Mouse (Mus musculus) lung, embryonic 14.5 days (tissue): ENCODE results near the gene Mepce. TPM values are rescaled to one million over a fixed set of nuclear protein-coding genes. Genes with fewer than 3 reads are reported as not detected.

Experiments
- ATAC-seq: fragments of 200-750 bp; cut with Nextera tagmentation; 2 replicates; pipeline ENCODE4 v1.8.0; 2017; ENCODE audit warnings: mild to moderate bottlenecking, moderate TSS enrichment, moderate library complexity; ENCODE audit not compliant: insufficient read depth
- DNase-seq: peaks from one replicate; pipeline ENCODE4 v3.0.0-alpha.2; 2015
- H3K27ac ChIP-seq: fragments of 300-500 bp; sonication (generic); 2 replicates; pipeline ENCODE4 v1.5.1; 2014; ENCODE audit warnings: low read depth, mild to moderate bottlenecking, moderate library complexity
- H3K27me3 ChIP-seq: fragments of 300-500 bp; sonication (generic); 2 replicates; pipeline ENCODE4 v1.6.1; 2014; ENCODE audit warnings: low read length, control low read depth; ENCODE audit not compliant: insufficient read depth
- H3K36me3 ChIP-seq: fragments of 300-500 bp; sonication (generic); 2 replicates; pipeline ENCODE4 v1.6.1; 2014; ENCODE audit warnings: control low read depth; ENCODE audit not compliant: insufficient read depth
- H3K4me1 ChIP-seq: fragments of 300-500 bp; sonication (generic); 2 replicates; pipeline ENCODE4 v1.6.1; 2014; ENCODE audit warnings: antibody characterized with exemption, control low read depth; ENCODE audit not compliant: insufficient read depth
- H3K4me2 ChIP-seq: fragments of 300-500 bp; sonication (generic); 2 replicates; pipeline ENCODE4 v1.6.1; 2014; ENCODE audit warnings: mild to moderate bottlenecking
- H3K4me3 ChIP-seq: fragments of 300-500 bp; sonication (generic); 2 replicates; pipeline ENCODE4 v1.5.1; 2014; ENCODE audit warnings: low read depth, low read length
- H3K9ac ChIP-seq: fragments of 300-500 bp; sonication (generic); 2 replicates; pipeline ENCODE4 v1.6.1; 2014
- H3K9me3 ChIP-seq: fragments of 300-500 bp; sonication (generic); 2 replicates; pipeline ENCODE4 v1.6.1; 2016; ENCODE audit warnings: low read depth, low read length, control low read depth
- CTCF ChIP-seq: IDR thresholded peaks from 2 replicates; pipeline ENCODE4 v1.5.1; 2016; ENCODE audit warnings: antibody characterized with exemption, low read depth
- WGBS: fragments of 180-500 bp; shearing (Covaris S2); extraction: QIAGEN DNeasy Blood & Tissue Kit; methylation state at CpG from one replicate; pipeline ENCODE4 v1.1.7; 2014; 5-methylcytosine and 5-hydroxymethylcytosine counted together
- polyA plus RNA-seq: library from polyadenylated mRNA; unstranded; fragments of >200 nt; fragmentation: Nextera tagmentation; extraction: Ambion mirVana; gene quantifications from 2 replicates; pipeline ENCODE4 v1.2.1, GENCODE M21; 2014

The Mepce gene
- polyA plus RNA-seq, 1 experiment from 2014 or later = 14.5 TPM

- H3K9me3 ChIP-seq = no peaks in the 10 kb centered on the region
- TF ChIP-seq CTCF = no peak
- ATAC-seq = no peak
- H3K9ac ChIP-seq = no peak overlapping the region
- no peaks in the 10 kb centered on the region for H3K36me3 ChIP-seq
- WGBS = 61% methylated on average over 4 of the region's 4 CpGs
- DNase-seq = no peak
- no peak overlapping the region for H3K4me3 ChIP-seq
- no peak overlapping the region for H3K27ac ChIP-seq
- H3K4me2 ChIP-seq = no peak overlapping the region
- H3K27me3 ChIP-seq = no peaks in the 10 kb centered on the region
- no peaks in the 10 kb centered on the region for H3K4me1 ChIP-seq
Measured at GRCm38 (mm10) chr5:137817466-137818222, 30.2 kb upstream of the Mepce start.

GRCm38 (mm10) chr5:137808316-137808715, 20.9 kb upstream of the Mepce start:
- DNase-seq (no peak), ATAC-seq (no peak)
- TF ChIP-seq CTCF = no peak
- Histone ChIP-seq H3K36me3 (no peaks in the 10 kb centered on the region), H3K4me2 (no peak overlapping the region), H3K27ac (no peak overlapping the region), H3K4me3 (no peak overlapping the region), H3K4me1 (no peaks in the 10 kb centered on the region), H3K9me3 (no peaks in the 10 kb centered on the region), H3K27me3 (no peaks in the 10 kb centered on the region), H3K9ac (no peak overlapping the region)
- WGBS = 81% methylated on average over 5 of the region's 5 CpGs

- Histone ChIP-seq H3K4me2 (no peak overlapping the region), H3K9ac (no peak overlapping the region), H3K36me3 (no peaks in the 10 kb centered on the region), H3K27me3 (no peaks in the 10 kb centered on the region), H3K27ac (no peak overlapping the region), H3K9me3 (no peaks in the 10 kb centered on the region), H3K4me3 (no peak overlapping the region), H3K4me1 (no peaks in the 10 kb centered on the region)
- ATAC-seq = no peak
- no peak for TF ChIP-seq CTCF
- DNase-seq = peak; percentile 54
- 43% methylated on average over 1 of the region's 1 CpGs for WGBS
Measured at GRCm38 (mm10) chr5:137806158-137806557, 18.7 kb upstream of the Mepce start.

DNA sequence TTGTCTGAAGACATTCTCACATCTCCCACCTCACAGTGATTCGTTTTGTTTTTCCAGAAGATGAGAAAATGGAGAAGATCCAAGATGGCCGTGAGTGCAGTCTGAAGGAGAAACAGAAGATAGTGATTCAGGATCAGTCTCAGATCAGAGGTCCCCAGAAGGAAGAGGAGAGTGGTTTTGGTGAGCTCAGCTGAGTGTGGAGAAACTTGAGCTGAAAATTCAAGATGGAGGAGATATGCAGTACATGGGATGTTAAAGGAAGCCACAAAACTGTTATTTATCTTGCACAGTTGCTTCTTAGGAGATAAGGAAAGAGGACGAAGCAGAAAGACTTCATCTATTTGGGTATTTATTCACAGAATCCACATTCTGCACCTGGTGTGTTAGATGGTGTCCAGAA, 13.5 kb upstream of the Mepce start:
- 73% methylated on average over 3 of the region's 3 CpGs for WGBS
- no peak for DNase-seq
- ATAC-seq = no peak
- Histone ChIP-seq H3K4me3 (no peak overlapping the region), H3K27me3 (no peaks in the 10 kb centered on the region), H3K4me1 (no peaks in the 10 kb centered on the region), H3K4me2 (no peak overlapping the region), H3K9me3 (no peaks in the 10 kb centered on the region), H3K9ac (no peak overlapping the region), H3K36me3 (no peaks in the 10 kb centered on the region), H3K27ac (no peak overlapping the region)
- TF ChIP-seq CTCF = no peak

- DNase-seq (no peak), ATAC-seq (no peak)
- Histone ChIP-seq H3K27ac (no peak overlapping the region), H3K4me2 (no peak overlapping the region), H3K4me1 (no peaks in the 10 kb centered on the region), H3K4me3 (no peak overlapping the region), H3K36me3 (no peaks in the 10 kb centered on the region), H3K9ac (no peak overlapping the region), H3K9me3 (no peaks in the 10 kb centered on the region), H3K27me3 (no peaks in the 10 kb centered on the region)
- no peak for TF ChIP-seq CTCF
- WGBS = 76% methylated on average over 3 of the region's 3 CpGs
Measured at GRCm38 (mm10) chr5:137796606-137797005, 9.2 kb upstream of the Mepce start.

DNA sequence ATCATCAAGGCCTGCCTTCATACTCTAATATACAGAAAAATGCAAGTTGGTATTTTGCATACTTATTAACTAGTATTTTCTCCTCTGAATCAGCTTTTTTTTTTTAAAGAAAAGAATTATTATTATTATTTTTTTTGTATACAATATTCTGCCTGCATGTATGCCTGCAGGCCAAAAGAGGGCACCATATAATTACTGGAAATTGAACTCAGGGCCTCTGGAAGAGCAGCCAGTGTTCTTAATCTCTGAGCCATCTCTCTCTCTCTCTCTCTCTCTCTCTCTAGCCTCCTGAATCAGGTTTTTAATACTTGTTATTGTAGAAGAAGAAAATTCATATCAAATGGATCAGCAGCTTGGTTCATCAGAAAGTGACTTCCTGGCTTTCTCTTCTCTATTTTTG, 4.1 kb upstream of the Mepce start:
- H3K9me3 ChIP-seq = no peaks in the 10 kb centered on the region

GRCm38 (mm10) chr5:137788946-137789531, 1.6 kb upstream of the Mepce start:
- H3K9me3 ChIP-seq = no peaks in the 10 kb centered on the region
- H3K27me3 ChIP-seq = no peaks in the 10 kb centered on the region
- H3K27ac ChIP-seq = no peak overlapping the region
- no peak for DNase-seq
- no peak overlapping the region for H3K9ac ChIP-seq
- H3K36me3 ChIP-seq = peaks cover 9% of the 10 kb centered on the region
- no peak overlapping the region for H3K4me2 ChIP-seq
- TF ChIP-seq CTCF = no peak
- H3K4me3 ChIP-seq = no peak overlapping the region
- WGBS = 98% methylated on average over 2 of the region's 2 CpGs
- peaks cover 11% of the 10 kb centered on the region for H3K4me1 ChIP-seq
- ATAC-seq = no peak

More for the DNA sequence above, 4.1 kb upstream of the Mepce start:
- DNase-seq = peak; percentile 54
- no peak for ATAC-seq
- H3K9ac ChIP-seq = no peak overlapping the region
- no peaks in the 10 kb centered on the region for H3K4me1 ChIP-seq
- peak; percentile 54 for TF ChIP-seq CTCF
- no peak overlapping the region for H3K27ac ChIP-seq
- H3K4me3 ChIP-seq = no peak overlapping the region
- H3K27me3 ChIP-seq = no peaks in the 10 kb centered on the region
- no peak overlapping the region for H3K4me2 ChIP-seq
- no peaks in the 10 kb centered on the region for H3K36me3 ChIP-seq
